Mouse (Mus musculus): Measurements from ENCODE around the gene Psd4. TPM values are rescaled to one million over a fixed set of nuclear protein-coding genes. Genes with fewer than 3 reads are reported as not detected.
A peak's percentile ranks its signal among the peaks of the same experiment; 100 is the strongest.

Gene Psd4
- polyA plus RNA-seq (2011; ENCODE audit: insufficient read length, low read depth, missing spikeins): 2.0 and 7.6 TPM in 2 replicates

- H3K4me3 ChIP-seq (ENCODE audit: insufficient read depth, low read length): peak within 1 kb of the TSS; percentile 18
- no peak within 1 kb of the TSS for H3K27ac ChIP-seq (ENCODE audit: insufficient read depth, low read length)
- TF ChIP-seq POLR2A (IDR thresholded peaks at IDR 0.05; ENCODE audit: low read depth, low read length) (no peak), CTCF (IDR thresholded peaks at IDR 0.05; ENCODE audit: borderline replicate concordance, insufficient read depth, low read length) (no peak)
- H3K4me1 ChIP-seq (ENCODE audit: control insufficient read depth, insufficient read depth, low read length): no peaks in the 10 kb centered on the region
Observed at GRCm38 (mm10) chr2:24367030-24367894, at the start of gene Psd4. TSS of gene Psd4 (plus strand) at chr2:24367580.

- no peak overlapping the region for H3K27ac ChIP-seq (ENCODE audit: insufficient read depth, low read length)
- TF ChIP-seq CTCF (IDR thresholded peaks at IDR 0.05; ENCODE audit: borderline replicate concordance, insufficient read depth, low read length) (no peak), POLR2A (IDR thresholded peaks at IDR 0.05; ENCODE audit: low read depth, low read length) (no peak)
- no peaks in the 10 kb centered on the region for H3K4me1 ChIP-seq (ENCODE audit: control insufficient read depth, insufficient read depth, low read length)
Observed at GRCm38 (mm10) chr2:24317919-24318598, 49.3 kb upstream of the Psd4 start.

GRCm38 (mm10) chr2:24335333-24335732, 32.0 kb upstream of the Psd4 start:
- no peak overlapping the region for H3K4me3 ChIP-seq (ENCODE audit: insufficient read depth, low read length)
- no peak for TF ChIP-seq CTCF (IDR thresholded peaks at IDR 0.05; ENCODE audit: borderline replicate concordance, insufficient read depth, low read length)
- TF ChIP-seq POLR2A (IDR thresholded peaks at IDR 0.05; ENCODE audit: low read depth, low read length): no peak
- no peaks in the 10 kb centered on the region for H3K4me1 ChIP-seq (ENCODE audit: control insufficient read depth, insufficient read depth, low read length)
- peak overlapping the region; percentile 79 for H3K27ac ChIP-seq (ENCODE audit: insufficient read depth, low read length)

More at GRCm38 (mm10) chr2:24317919-24318598, 49.3 kb upstream of the Psd4 start:
- H3K4me3 ChIP-seq (ENCODE audit: insufficient read depth, low read length): no peak overlapping the region

DNA sequence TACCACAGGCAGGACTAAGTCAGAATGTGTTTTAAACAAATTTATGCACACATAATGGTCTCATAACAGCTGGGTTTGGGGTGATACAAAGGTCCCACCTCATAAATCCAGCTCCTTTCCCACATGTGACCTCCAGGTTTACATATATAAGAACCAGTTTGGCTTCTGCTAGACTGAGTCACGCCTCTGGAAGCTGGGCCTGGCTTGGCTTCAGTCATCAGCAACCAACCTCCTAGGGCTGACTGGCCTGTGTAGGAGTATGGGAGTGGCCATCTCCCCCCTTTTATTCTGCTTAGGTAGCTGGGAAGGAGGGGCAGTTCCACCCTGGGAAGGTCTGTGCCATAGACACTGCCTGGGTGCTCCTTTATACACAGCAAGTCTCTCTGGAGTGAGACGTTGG, 30.8 kb upstream of the Psd4 start, which contains the start of gene Il1rn:
Gene Il1rn (plus strand): TSS at position 309 of the 400 bp plus-strand sequence.
- Histone ChIP-seq H3K4me3 (ENCODE audit: insufficient read depth, low read length) (no peak within 1 kb of the TSS), H3K4me1 (ENCODE audit: control insufficient read depth, insufficient read depth, low read length) (no peaks in the 10 kb centered on the region), H3K27ac (ENCODE audit: insufficient read depth, low read length) (peak within 1 kb of the TSS; percentile 79)
- TF ChIP-seq POLR2A (IDR thresholded peaks at IDR 0.05; ENCODE audit: low read depth, low read length) (peak; percentile 75), CTCF (IDR thresholded peaks at IDR 0.05; ENCODE audit: borderline replicate concordance, insufficient read depth, low read length) (no peak)

GRCm38 (mm10) chr2:24341395-24341885, 25.9 kb upstream of the Psd4 start:
- no peak for TF ChIP-seq POLR2A (IDR thresholded peaks at IDR 0.05; ENCODE audit: low read depth, low read length)
- no peak for TF ChIP-seq CTCF (IDR thresholded peaks at IDR 0.05; ENCODE audit: borderline replicate concordance, insufficient read depth, low read length)
- H3K27ac ChIP-seq (ENCODE audit: insufficient read depth, low read length): no peak overlapping the region
- H3K4me1 ChIP-seq (ENCODE audit: control insufficient read depth, insufficient read depth, low read length): no peaks in the 10 kb centered on the region
- no peak overlapping the region for H3K4me3 ChIP-seq (ENCODE audit: insufficient read depth, low read length)

GRCm38 (mm10) chr2:24344619-24345018, 22.8 kb upstream of the Psd4 start:
- no peak overlapping the region for H3K4me3 ChIP-seq (ENCODE audit: insufficient read depth, low read length)
- TF ChIP-seq POLR2A (IDR thresholded peaks at IDR 0.05; ENCODE audit: low read depth, low read length) (no peak), CTCF (IDR thresholded peaks at IDR 0.05; ENCODE audit: borderline replicate concordance, insufficient read depth, low read length) (no peak)
- H3K27ac ChIP-seq (ENCODE audit: insufficient read depth, low read length): no peak overlapping the region
- H3K4me1 ChIP-seq (ENCODE audit: control insufficient read depth, insufficient read depth, low read length): no peaks in the 10 kb centered on the region

DNA sequence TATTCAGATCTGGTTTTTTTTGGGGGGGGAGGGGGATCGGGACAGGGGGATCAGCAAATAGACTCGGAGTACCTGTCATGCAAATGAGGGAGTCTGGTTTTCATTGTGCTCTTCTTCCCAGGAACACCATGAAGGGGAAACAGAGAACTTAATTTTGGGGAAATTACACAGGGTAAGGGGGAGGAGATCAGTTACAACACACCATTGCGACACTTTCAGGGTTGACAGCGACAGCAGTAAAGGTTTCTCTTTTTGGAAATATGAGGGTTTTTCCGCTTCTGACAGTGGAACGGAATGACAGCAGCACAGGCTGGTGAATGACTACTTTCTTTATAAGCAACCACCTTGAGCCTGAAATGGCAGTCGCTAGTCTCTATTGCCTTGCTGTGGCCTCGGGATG, 22.3 kb upstream of the Psd4 start:
- no peak for TF ChIP-seq POLR2A (IDR thresholded peaks at IDR 0.05; ENCODE audit: low read depth, low read length)
- no peak for TF ChIP-seq CTCF (IDR thresholded peaks at IDR 0.05; ENCODE audit: borderline replicate concordance, insufficient read depth, low read length)
- Histone ChIP-seq H3K4me1 (ENCODE audit: control insufficient read depth, insufficient read depth, low read length) (no peaks in the 10 kb centered on the region), H3K4me3 (ENCODE audit: insufficient read depth, low read length) (no peak overlapping the region), H3K27ac (ENCODE audit: insufficient read depth, low read length) (no peak overlapping the region)

GRCm38 (mm10) chr2:24347926-24348325, 19.5 kb upstream of the Psd4 start:
- TF ChIP-seq CTCF (IDR thresholded peaks at IDR 0.05; ENCODE audit: borderline replicate concordance, insufficient read depth, low read length) (no peak), POLR2A (IDR thresholded peaks at IDR 0.05; ENCODE audit: low read depth, low read length) (no peak)
- no peaks in the 10 kb centered on the region for H3K4me1 ChIP-seq (ENCODE audit: control insufficient read depth, insufficient read depth, low read length)
- H3K27ac ChIP-seq (ENCODE audit: insufficient read depth, low read length): no peak overlapping the region
- H3K4me3 ChIP-seq (ENCODE audit: insufficient read depth, low read length): no peak overlapping the region

DNA sequence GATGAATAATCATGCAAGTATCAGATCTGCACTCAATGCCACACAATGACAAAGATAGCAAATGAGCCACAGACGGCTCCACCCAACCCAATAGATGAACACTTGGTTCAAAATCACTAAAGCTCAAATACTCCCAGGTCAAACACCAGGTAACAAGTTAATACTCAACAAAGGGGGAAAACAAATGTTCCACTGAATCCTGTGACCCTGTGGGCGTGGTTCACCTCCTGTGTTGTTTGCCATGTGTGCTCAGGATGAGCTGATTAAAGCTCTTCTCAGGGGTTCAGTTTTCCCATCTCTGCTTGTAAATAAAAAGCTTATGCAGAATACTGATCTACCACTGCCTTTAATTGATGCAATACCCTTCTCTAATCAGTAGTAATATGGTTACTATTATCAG, 16.2 kb upstream of the Psd4 start:
- no peak overlapping the region for H3K27ac ChIP-seq (ENCODE audit: insufficient read depth, low read length)
- no peak overlapping the region for H3K4me3 ChIP-seq (ENCODE audit: insufficient read depth, low read length)
- no peak for TF ChIP-seq CTCF (IDR thresholded peaks at IDR 0.05; ENCODE audit: borderline replicate concordance, insufficient read depth, low read length)
- no peak for TF ChIP-seq POLR2A (IDR thresholded peaks at IDR 0.05; ENCODE audit: low read depth, low read length)
- H3K4me1 ChIP-seq (ENCODE audit: control insufficient read depth, insufficient read depth, low read length): no peaks in the 10 kb centered on the region

All from embryonic fibroblast, embryonic 13.5 days (primary cell).